Mouse (Mus musculus) limb, embryonic 15.5 days (tissue): ENCODE results near the gene Trmt112. TPM values are rescaled to one million over a fixed set of nuclear protein-coding genes. Genes with fewer than 3 reads are reported as not detected.

Source experiments
- ATAC-seq: fragments of 200-750 bp; cut with Nextera tagmentation; 2 replicates; pipeline ENCODE4 v1.8.0; 2017; ENCODE audit warnings: low read depth, moderate TSS enrichment; ENCODE audit not compliant: insufficient number of reproducible peaks, low FRiP score, low TSS enrichment
- H3K27ac ChIP-seq: fragments of 300-500 bp; sonication (generic); 2 replicates; pipeline ENCODE4 v1.5.1; 2015; ENCODE audit warnings: moderate library complexity, mild to moderate bottlenecking, inconsistent platforms
- H3K27me3 ChIP-seq: fragments of 300-500 bp; sonication (generic); 2 replicates; pipeline ENCODE4 v1.6.1; 2015; ENCODE audit warnings: inconsistent platforms
- H3K36me3 ChIP-seq: fragments of 300-500 bp; sonication (generic); 2 replicates; pipeline ENCODE4 v1.6.1; 2015; ENCODE audit warnings: inconsistent platforms
- H3K4me1 ChIP-seq: fragments of 300-500 bp; sonication (generic); 2 replicates; pipeline ENCODE4 v1.6.1; 2015; ENCODE audit warnings: inconsistent platforms
- H3K4me2 ChIP-seq: fragments of 300-500 bp; sonication (generic); 2 replicates; pipeline ENCODE4 v1.6.1; 2015; ENCODE audit warnings: mild to moderate bottlenecking, inconsistent platforms
- H3K4me3 ChIP-seq: fragments of 300-500 bp; sonication (generic); 2 replicates; pipeline ENCODE4 v1.5.1; 2015; ENCODE audit warnings: mild to moderate bottlenecking, inconsistent platforms
- H3K9ac ChIP-seq: fragments of 300-500 bp; sonication (generic); 2 replicates; pipeline ENCODE4 v1.6.1; 2015; ENCODE audit warnings: inconsistent platforms
- H3K9me3 ChIP-seq: fragments of 300-500 bp; sonication (generic); 2 replicates; pipeline ENCODE4 v1.6.1; 2016; ENCODE audit warnings: inconsistent platforms
- WGBS: fragments of 180-500 bp; shearing (Covaris S2); methylation state at CpG from one replicate; pipeline ENCODE4 v1.1.7; 2015; 5-methylcytosine and 5-hydroxymethylcytosine counted together
- polyA plus RNA-seq: library from polyadenylated mRNA; unstranded; fragments of >200 nt; fragmentation: Nextera tagmentation; extraction: Ambion mirVana; gene quantifications from 2 replicates; pipeline ENCODE4 v1.2.1, GENCODE M21; 2015

Gene Trmt112
- polyA plus RNA-seq, 1 experiment from 2014 or later = 138 TPM

GRCm38 (mm10) chr19:6911101-6912074 is 1.9 kb downstream of the Trmt112 start:
- H3K27me3 ChIP-seq = no peaks in the 10 kb centered on the region
- WGBS = 83% methylated on average over 19 of the region's 19 CpGs
- peaks cover 36% of the 10 kb centered on the region for H3K4me1 ChIP-seq
- H3K4me2 ChIP-seq = peak overlapping the region; percentile 19
- no peak for ATAC-seq
- H3K9ac ChIP-seq = peak overlapping the region; percentile 8; the same call in 1 of the 2 replicates
- no peak overlapping the region for H3K27ac ChIP-seq
- no peaks in the 10 kb centered on the region for H3K9me3 ChIP-seq
- peaks cover 49% of the 10 kb centered on the region for H3K36me3 ChIP-seq
- peak overlapping the region; percentile 64 for H3K4me3 ChIP-seq

- Histone ChIP-seq H3K9ac (peak overlapping the region; percentile 8; the same call in 1 of the 2 replicates), H3K4me3 (no peak overlapping the region), H3K4me2 (no peak overlapping the region), H3K36me3 (peaks cover 39% of the 10 kb centered on the region), H3K9me3 (no peaks in the 10 kb centered on the region), H3K4me1 (peaks cover 29% of the 10 kb centered on the region), H3K27me3 (no peaks in the 10 kb centered on the region), H3K27ac (no peak overlapping the region)
- WGBS = 91% methylated on average over 15 of the region's 15 CpGs
- ATAC-seq = no peak
Measured at GRCm38 (mm10) chr19:6912205-6912970, 2.9 kb downstream of the Trmt112 start.

DNA sequence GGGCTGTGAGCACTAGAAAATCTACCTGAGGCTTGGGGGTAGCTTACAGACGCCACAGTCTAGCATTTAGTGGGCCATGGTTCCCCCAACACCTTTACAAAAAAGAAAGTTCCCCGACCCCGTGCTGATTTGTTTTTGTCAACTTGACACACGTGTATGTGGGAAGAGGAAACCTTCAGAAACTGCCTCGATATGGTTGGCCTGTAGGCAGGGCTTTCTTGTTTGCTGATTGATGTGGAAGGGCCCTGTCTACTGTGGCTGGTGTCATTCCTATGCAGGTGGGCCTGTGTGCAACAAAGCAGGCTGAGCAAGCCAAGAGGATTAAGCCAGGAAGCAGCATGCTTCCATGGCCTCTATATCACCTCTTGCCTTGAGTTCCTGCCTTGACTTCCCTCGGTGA is 3.5 kb downstream of the Trmt112 start:
- no peaks in the 10 kb centered on the region for H3K9me3 ChIP-seq
- no peak for ATAC-seq
- no peak overlapping the region for H3K9ac ChIP-seq
- H3K27ac ChIP-seq = no peak overlapping the region
- peaks cover 36% of the 10 kb centered on the region for H3K36me3 ChIP-seq
- no peaks in the 10 kb centered on the region for H3K27me3 ChIP-seq
- WGBS = 85% methylated on average over 6 of the region's 6 CpGs
- H3K4me3 ChIP-seq = no peak overlapping the region
- no peak overlapping the region for H3K4me2 ChIP-seq
- H3K4me1 ChIP-seq = peaks cover 23% of the 10 kb centered on the region

DNA sequence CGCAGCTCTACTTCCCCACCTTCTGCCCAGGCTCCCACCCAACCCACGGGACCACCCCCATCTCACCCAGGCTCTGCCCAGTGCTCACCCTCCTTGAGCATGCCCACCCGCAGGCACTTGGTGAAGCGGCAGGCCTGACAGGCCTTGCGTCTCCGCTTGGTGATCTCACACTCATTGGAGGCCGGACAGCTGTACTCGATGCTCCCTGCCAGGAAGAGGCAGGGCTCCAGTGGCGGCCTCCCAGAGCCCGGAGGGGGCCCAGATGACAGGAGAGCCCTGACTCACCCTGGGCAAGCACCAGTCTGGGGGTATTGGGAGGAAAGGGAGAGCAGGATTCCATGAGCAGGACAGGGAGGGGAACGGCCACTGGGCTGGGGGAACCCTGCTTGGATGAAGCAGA is 4.5 kb downstream of the Trmt112 start:
- Histone ChIP-seq H3K4me1 (peaks cover 16% of the 10 kb centered on the region), H3K36me3 (peaks cover 44% of the 10 kb centered on the region), H3K27ac (no peak overlapping the region), H3K9me3 (no peaks in the 10 kb centered on the region), H3K4me2 (no peak overlapping the region), H3K27me3 (no peaks in the 10 kb centered on the region), H3K4me3 (no peak overlapping the region), H3K9ac (no peak overlapping the region)
- WGBS = 86% methylated on average over 11 of the region's 11 CpGs
- no peak for ATAC-seq

- 94% methylated on average over 9 of the region's 9 CpGs for WGBS
- H3K4me1 ChIP-seq = peaks cover 16% of the 10 kb centered on the region
- no peak for ATAC-seq
- no peak overlapping the region for H3K4me3 ChIP-seq
- H3K9ac ChIP-seq = no peak overlapping the region
- no peak overlapping the region for H3K4me2 ChIP-seq
- H3K27me3 ChIP-seq = no peaks in the 10 kb centered on the region
- no peaks in the 10 kb centered on the region for H3K9me3 ChIP-seq
- no peak overlapping the region for H3K27ac ChIP-seq
- H3K36me3 ChIP-seq = peaks cover 44% of the 10 kb centered on the region
Measured at GRCm38 (mm10) chr19:6914540-6914939, 5.0 kb downstream of the Trmt112 start.

DNA sequence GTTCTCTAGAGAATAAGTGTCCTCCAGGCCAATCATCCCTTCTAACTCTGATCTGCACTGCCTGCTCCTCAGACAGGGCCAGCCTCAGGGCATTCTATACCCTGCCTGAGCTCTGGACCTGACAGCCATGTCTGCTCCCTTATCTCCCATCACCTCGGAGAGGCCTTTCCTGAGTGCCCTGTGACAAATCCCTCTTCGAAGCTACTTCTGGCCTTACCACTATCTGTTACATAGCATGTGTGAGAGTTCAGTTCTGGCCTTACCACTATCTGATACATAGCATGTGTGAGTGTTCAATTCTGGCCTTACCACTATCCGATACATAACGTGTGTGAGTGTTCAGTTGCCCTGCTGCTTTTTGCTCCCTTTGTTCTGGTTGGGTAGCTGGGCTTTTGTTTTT is 5.8 kb downstream of the Trmt112 start:
- Histone ChIP-seq H3K27me3 (no peaks in the 10 kb centered on the region), H3K9ac (no peak overlapping the region), H3K9me3 (no peaks in the 10 kb centered on the region), H3K27ac (no peak overlapping the region), H3K4me3 (no peak overlapping the region), H3K4me1 (peaks cover 21% of the 10 kb centered on the region), H3K4me2 (no peak overlapping the region), H3K36me3 (peaks cover 44% of the 10 kb centered on the region)
- 81% methylated on average over 4 of the region's 4 CpGs for WGBS
- no peak for ATAC-seq

DNA sequence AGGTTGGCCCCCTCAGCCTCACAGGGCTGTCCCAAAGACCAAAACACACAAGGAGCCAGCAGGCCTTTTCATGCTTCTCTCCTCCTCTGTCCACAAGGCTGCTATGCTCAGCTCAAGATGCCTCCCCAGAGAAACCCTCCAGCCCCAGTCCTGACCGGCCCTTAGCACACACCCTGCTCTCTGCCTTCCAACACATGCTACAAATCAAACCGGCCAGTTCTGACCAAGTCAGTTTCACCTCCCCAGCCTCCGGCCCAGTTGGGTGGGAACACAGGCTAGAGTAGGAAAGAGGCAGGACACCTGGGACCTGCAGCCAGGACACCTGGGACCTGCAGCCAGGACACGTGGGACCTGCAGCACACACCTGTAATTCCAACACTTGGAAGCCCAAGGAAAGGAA is 7.0 kb downstream of the Trmt112 start:
- no peak overlapping the region for H3K27ac ChIP-seq
- no peak overlapping the region for H3K9ac ChIP-seq
- peaks cover 21% of the 10 kb centered on the region for H3K4me1 ChIP-seq
- 62% methylated on average over 4 of the region's 4 CpGs for WGBS
- H3K27me3 ChIP-seq = no peaks in the 10 kb centered on the region
- no peak overlapping the region for H3K4me2 ChIP-seq
- no peak overlapping the region for H3K4me3 ChIP-seq
- H3K9me3 ChIP-seq = no peaks in the 10 kb centered on the region
- ATAC-seq = no peak
- H3K36me3 ChIP-seq = peaks cover 39% of the 10 kb centered on the region

GRCm38 (mm10) chr19:6918321-6918720 is 8.8 kb downstream of the Trmt112 start:
- no peak for ATAC-seq
- peaks cover 9% of the 10 kb centered on the region for H3K27me3 ChIP-seq
- H3K9me3 ChIP-seq = no peaks in the 10 kb centered on the region
- peaks cover 25% of the 10 kb centered on the region for H3K4me1 ChIP-seq
- no peak overlapping the region for H3K4me3 ChIP-seq
- no peak overlapping the region for H3K27ac ChIP-seq
- H3K9ac ChIP-seq = no peak overlapping the region
- peaks cover 21% of the 10 kb centered on the region for H3K36me3 ChIP-seq
- 85% methylated on average over 4 of the region's 4 CpGs for WGBS
- H3K4me2 ChIP-seq = no peak overlapping the region

DNA sequence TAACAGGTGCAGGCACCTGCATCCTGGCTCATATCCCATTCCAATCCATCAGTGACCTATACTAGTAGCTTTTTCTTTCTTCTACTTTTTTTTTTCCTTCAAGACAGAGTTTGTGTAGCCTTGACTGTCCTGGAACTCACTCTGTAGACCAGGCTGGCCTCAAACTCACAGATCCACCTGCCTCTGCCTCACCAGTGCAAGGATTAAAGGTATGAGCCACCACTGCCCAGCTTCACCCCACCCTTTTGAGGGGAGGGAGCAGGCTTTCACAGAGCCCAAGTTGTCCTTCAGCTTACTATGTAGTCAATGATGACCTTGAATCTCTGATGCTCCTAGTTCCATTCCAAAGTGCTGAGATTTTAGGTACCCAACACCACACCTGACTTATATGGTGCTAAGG is 9.9 kb downstream of the Trmt112 start:
- Histone ChIP-seq H3K27me3 (peaks cover 19% of the 10 kb centered on the region), H3K27ac (no peak overlapping the region), H3K9me3 (no peaks in the 10 kb centered on the region), H3K4me2 (no peak overlapping the region), H3K9ac (no peak overlapping the region), H3K36me3 (peaks cover 10% of the 10 kb centered on the region; the same call in 1 of the 2 replicates), H3K4me3 (no peak overlapping the region), H3K4me1 (peaks cover 21% of the 10 kb centered on the region)
- ATAC-seq = no peak

DNA sequence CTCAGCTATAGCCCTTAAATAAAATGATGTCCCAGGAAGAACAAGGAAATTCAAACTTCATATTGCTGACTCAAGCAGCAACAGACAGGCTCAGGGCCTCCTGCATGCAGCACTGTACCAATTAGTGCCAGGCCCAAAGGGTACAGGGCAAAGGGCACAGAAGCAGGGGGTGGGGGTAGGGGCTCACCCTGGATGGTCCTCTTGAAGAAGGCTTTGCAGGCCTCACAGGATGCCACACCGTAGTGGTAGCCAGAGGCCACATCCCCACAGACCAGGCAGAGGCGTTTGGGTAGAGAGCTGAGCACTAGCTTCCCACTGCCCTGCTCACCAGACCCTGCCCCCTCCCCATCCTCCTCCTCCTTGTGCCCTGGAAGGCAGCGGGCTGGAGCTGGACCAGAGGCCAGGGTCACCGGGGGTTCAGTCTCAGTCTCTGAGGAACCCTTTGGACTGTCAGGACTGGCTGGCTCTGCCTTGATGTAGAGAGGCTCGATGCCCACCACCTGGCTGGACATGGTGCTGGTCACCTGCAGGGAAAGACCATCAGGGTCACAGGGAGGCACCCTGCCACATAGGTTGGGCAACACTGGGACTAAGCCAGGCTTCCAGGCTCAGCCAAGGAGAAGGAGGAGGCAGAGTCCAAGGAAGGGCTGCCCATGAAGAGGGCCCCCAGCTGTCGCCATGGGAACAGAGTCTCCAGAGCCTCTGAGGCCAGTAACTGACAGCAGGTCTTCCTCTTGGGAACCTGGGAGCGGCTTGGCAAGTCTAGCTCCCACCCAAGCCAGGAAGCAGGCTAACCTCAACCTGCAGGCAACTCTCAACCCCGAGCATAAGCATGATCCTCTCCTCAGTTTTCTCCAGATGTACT is 10.6 kb downstream of the Trmt112 start:
- H3K27me3 ChIP-seq = peaks cover 26% of the 10 kb centered on the region
- H3K27ac ChIP-seq = 0 out of 2 replicates have a peak overlapping the region, but pooled peaks have one; percentile 78
- WGBS = 40% methylated on average over 8 of the region's 8 CpGs
- H3K4me2 ChIP-seq = peak overlapping the region; percentile 89
- H3K4me1 ChIP-seq = peaks cover 28% of the 10 kb centered on the region
- ATAC-seq = no peak
- peak overlapping the region; percentile 86 for H3K4me3 ChIP-seq
- H3K9me3 ChIP-seq = no peaks in the 10 kb centered on the region
- peaks cover 10% of the 10 kb centered on the region; the same call in 1 of the 2 replicates for H3K36me3 ChIP-seq
- 0 out of 2 replicates have a peak overlapping the region, but pooled peaks have one; percentile 69 for H3K9ac ChIP-seq
